Mouse (Mus musculus): ENCODE measurements at regions not wholly inside any gene's neighbourhood (a gene's known extent, or its start where the extent isn't known, plus 50 kb on each side); places are given as distances from the start of the nearest gene placed in this dataset.

GRCm38 (mm10) chr11:63287766-63288165 lies 159.0 kb downstream of the Pmp22 start:
- DNase-seq (ENCODE audit: low read depth, low spot score): no peak

- no peak for DNase-seq (ENCODE audit: low read depth, low spot score)
These were observed 161.8 kb downstream of the Pmp22 start for GRCm38 (mm10) chr11:63290618-63291017.

GRCm38 (mm10) chr11:63293485-63293884 lies 164.7 kb downstream of the Pmp22 start:
- DNase-seq (ENCODE audit: low read depth, low spot score): no peak

GRCm38 (mm10) chr11:63294476-63294875 lies 165.7 kb downstream of the Pmp22 start:
- no peak for DNase-seq (ENCODE audit: low read depth, low spot score)

GRCm38 (mm10) chr11:63296476-63296875 lies 167.7 kb downstream of the Pmp22 start:
- DNase-seq (ENCODE audit: low read depth, low spot score): no peak

GRCm38 (mm10) chr11:63299712-63300581 lies 171.2 kb downstream of the Pmp22 start:
- no peak for DNase-seq (ENCODE audit: low read depth, low spot score)

- DNase-seq (ENCODE audit: low read depth, low spot score): no peak
These were observed 196.4 kb downstream of the Pmp22 start for GRCm38 (mm10) chr11:63325166-63325565.

GRCm38 (mm10) chr11:63326864-63327263 lies 198.1 kb downstream of the Pmp22 start:
- no peak for DNase-seq (ENCODE audit: low read depth, low spot score)

- no peak for DNase-seq (ENCODE audit: low read depth, low spot score)
These were observed 208.7 kb downstream of the Pmp22 start for GRCm38 (mm10) chr11:63337503-63337902.

GRCm38 (mm10) chr11:63338277-63338676 lies 209.5 kb downstream of the Pmp22 start:
- no peak for DNase-seq (ENCODE audit: low read depth, low spot score)

GRCm38 (mm10) chr11:63345653-63346052 lies 216.9 kb downstream of the Pmp22 start:
- no peak for DNase-seq (ENCODE audit: low read depth, low spot score)

GRCm38 (mm10) chr11:63350123-63350696 lies 221.4 kb downstream of the Pmp22 start:
- DNase-seq (ENCODE audit: low read depth, low spot score): peak; percentile 7

- DNase-seq (ENCODE audit: low read depth, low spot score): no peak
These were observed 223.2 kb downstream of the Pmp22 start for GRCm38 (mm10) chr11:63351999-63352398.

- no peak for DNase-seq (ENCODE audit: low read depth, low spot score)
These were observed 224.2 kb downstream of the Pmp22 start for GRCm38 (mm10) chr11:63352990-63353389.

- DNase-seq (ENCODE audit: low read depth, low spot score): no peak
These were observed 224.9 kb downstream of the Pmp22 start for GRCm38 (mm10) chr11:63353671-63354070.

GRCm38 (mm10) chr11:63357772-63358344 lies 229.1 kb downstream of the Pmp22 start:
- DNase-seq (ENCODE audit: low read depth, low spot score): no peak

- DNase-seq (ENCODE audit: low read depth, low spot score): no peak
These were observed 239.0 kb downstream of the Pmp22 start for GRCm38 (mm10) chr11:63367756-63368265.

- no peak for DNase-seq (ENCODE audit: low read depth, low spot score)
These were observed 240.7 kb downstream of the Pmp22 start for GRCm38 (mm10) chr11:63369475-63369874.

GRCm38 (mm10) chr11:63376311-63376710 lies 247.5 kb downstream of the Pmp22 start:
- no peak for DNase-seq (ENCODE audit: low read depth, low spot score)

- no peak for DNase-seq (ENCODE audit: low read depth, low spot score)
These were observed 248.2 kb downstream of the Pmp22 start for GRCm38 (mm10) chr11:63376991-63377390.

GRCm38 (mm10) chr11:63388247-63388646 lies 259.5 kb downstream of the Pmp22 start:
- DNase-seq (ENCODE audit: low read depth, low spot score): no peak

- DNase-seq (ENCODE audit: low read depth, low spot score): no peak
These were observed 262.7 kb downstream of the Pmp22 start for GRCm38 (mm10) chr11:63391478-63391877.

- DNase-seq (ENCODE audit: low read depth, low spot score): no peak
These were observed 263.6 kb downstream of the Pmp22 start for GRCm38 (mm10) chr11:63392378-63392777.
